Mouse (Mus musculus): ENCODE results near the gene Tmem189. TPM values are rescaled to one million over a fixed set of nuclear protein-coding genes. Genes with fewer than 3 reads are reported as not detected.

Gene Tmem189
- total RNA-seq, 2 experiments from 2014 or later: 43.3 to 44.4 TPM

GRCm38 (mm10) chr2:167704409-167704808 is 14.8 kb upstream of the Tmem189 start:
- DNase-seq (ENCODE audit: low spot score in 2 of 2): no peak

GRCm38 (mm10) chr2:167702126-167702525 is 12.5 kb upstream of the Tmem189 start:
- no peak for DNase-seq (ENCODE audit: low spot score in 2 of 2)

- DNase-seq (ENCODE audit: low spot score in 2 of 2): no peak
Measured at GRCm38 (mm10) chr2:167701472-167701871, 11.8 kb upstream of the Tmem189 start.

- no peak for DNase-seq (ENCODE audit: low spot score in 2 of 2)
Measured at GRCm38 (mm10) chr2:167700018-167700417, 10.4 kb upstream of the Tmem189 start.

- no peak for DNase-seq (ENCODE audit: low spot score in 2 of 2)
Measured at GRCm38 (mm10) chr2:167697902-167698301, 8.3 kb upstream of the Tmem189 start.

- DNase-seq (ENCODE audit: low spot score in 2 of 2): no peak
Measured at GRCm38 (mm10) chr2:167696143-167696542, 6.5 kb upstream of the Tmem189 start.

- DNase-seq (ENCODE audit: low spot score in 2 of 2): no peak
Measured at GRCm38 (mm10) chr2:167695491-167695890, 5.9 kb upstream of the Tmem189 start.

- DNase-seq (ENCODE audit: low spot score in 2 of 2): no peak
Measured at GRCm38 (mm10) chr2:167694963-167695362, 5.3 kb upstream of the Tmem189 start.

- DNase-seq (ENCODE audit: low spot score in 2 of 2): no peak
Measured at GRCm38 (mm10) chr2:167694244-167694643, 4.6 kb upstream of the Tmem189 start.

GRCm38 (mm10) chr2:167693540-167693939 is 3.9 kb upstream of the Tmem189 start:
- no peak for DNase-seq (ENCODE audit: low spot score in 2 of 2)

- no peak for DNase-seq (ENCODE audit: low spot score in 2 of 2)
Measured at GRCm38 (mm10) chr2:167692831-167693230, 3.2 kb upstream of the Tmem189 start.

- peak; percentile 45 to 61 for DNase-seq (ENCODE audit: low spot score in 2 of 2)
Measured at GRCm38 (mm10) chr2:167691871-167692661, 2.4 kb upstream of the Tmem189 start.

- no peak for DNase-seq (ENCODE audit: low spot score in 2 of 2)
Measured at GRCm38 (mm10) chr2:167691410-167691809, 1.8 kb upstream of the Tmem189 start.

- no peak for DNase-seq (ENCODE audit: low spot score in 2 of 2)
Measured at GRCm38 (mm10) chr2:167690962-167691311, 1.3 kb upstream of the Tmem189 start.

- DNase-seq (ENCODE audit: low spot score in 2 of 2): peak; percentile 46 to 48
Measured at GRCm38 (mm10) chr2:167690219-167690961, 768 bp upstream of the Tmem189 start.

- DNase-seq (ENCODE audit: low spot score in 2 of 2): peak; percentile 66 to 83
Measured at GRCm38 (mm10) chr2:167688498-167689451, 847 bp downstream of the Tmem189 start, which contains the start of gene Cebpb. Gene Cebpb, plus strand, starts transcription at chr2:167688915.

GRCm38 (mm10) chr2:167688126-167688497 is 1.5 kb downstream of the Tmem189 start:
- peak; percentile 40 to 44 for DNase-seq (ENCODE audit: low spot score in 2 of 2)

- DNase-seq (ENCODE audit: low spot score in 2 of 2): no peak
Measured at GRCm38 (mm10) chr2:167687651-167688101, 1.9 kb downstream of the Tmem189 start.

- DNase-seq (ENCODE audit: low spot score in 2 of 2): no peak
Measured at GRCm38 (mm10) chr2:167687250-167687586, 2.4 kb downstream of the Tmem189 start.

- no peak for DNase-seq (ENCODE audit: low spot score in 2 of 2)
Measured at GRCm38 (mm10) chr2:167686382-167687249, 3.0 kb downstream of the Tmem189 start.
